Mouse (Mus musculus) right cerebral cortex, postnatal 14 days (tissue): Measurements from ENCODE around the gene Tmem104.
A peak's percentile ranks its signal among the peaks of the same experiment; 100 is the strongest.

Experiments used
- DNase-seq: peaks from one replicate; pipeline ENCODE4 v3.0.0; 2022

Gene Tmem104

GRCm38 (mm10) chr11:115187224-115187639 lies at the start of gene Tmem104:
Gene Tmem104 (plus strand): TSS chr11:115187487.
- peak; percentile 100 for DNase-seq

DNA sequence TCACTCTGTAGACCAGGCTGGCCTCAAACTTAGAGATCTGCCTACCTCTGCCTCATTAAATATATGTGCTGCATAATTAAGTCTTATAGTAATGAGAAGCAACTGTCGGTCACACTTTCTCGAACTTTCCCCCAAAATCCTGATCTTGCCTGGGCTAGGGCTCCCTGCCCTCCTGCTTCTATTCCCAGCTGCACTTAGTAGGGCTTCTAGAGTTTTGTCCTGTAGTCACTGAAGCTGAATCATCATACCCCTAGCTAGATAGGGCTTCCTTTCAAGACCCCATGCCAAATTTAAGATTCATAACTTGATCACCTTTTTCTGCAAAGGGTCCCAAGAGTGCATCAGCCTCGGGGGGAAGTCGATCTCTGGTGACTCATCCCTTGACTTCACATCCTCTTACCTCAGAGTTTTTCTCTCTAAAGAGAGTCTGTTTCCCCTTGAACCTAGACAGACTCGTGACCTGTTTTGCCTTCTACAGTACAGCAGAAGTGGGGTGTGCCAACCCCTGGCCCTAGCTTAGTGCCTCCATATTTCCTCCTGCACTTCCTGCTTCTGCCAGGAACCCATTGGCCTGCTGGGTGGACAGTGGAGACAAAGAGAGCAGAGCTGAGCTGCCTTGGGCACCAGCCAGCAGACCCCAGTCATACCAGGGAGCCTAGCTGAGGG lies 48.6 kb upstream of the Tmem104 start:
- DNase-seq = no peak

- no peak for DNase-seq
Measured at GRCm38 (mm10) chr11:115141970-115142369, 45.3 kb upstream of the Tmem104 start.

GRCm38 (mm10) chr11:115147813-115148212 lies 39.5 kb upstream of the Tmem104 start:
- no peak for DNase-seq

DNA sequence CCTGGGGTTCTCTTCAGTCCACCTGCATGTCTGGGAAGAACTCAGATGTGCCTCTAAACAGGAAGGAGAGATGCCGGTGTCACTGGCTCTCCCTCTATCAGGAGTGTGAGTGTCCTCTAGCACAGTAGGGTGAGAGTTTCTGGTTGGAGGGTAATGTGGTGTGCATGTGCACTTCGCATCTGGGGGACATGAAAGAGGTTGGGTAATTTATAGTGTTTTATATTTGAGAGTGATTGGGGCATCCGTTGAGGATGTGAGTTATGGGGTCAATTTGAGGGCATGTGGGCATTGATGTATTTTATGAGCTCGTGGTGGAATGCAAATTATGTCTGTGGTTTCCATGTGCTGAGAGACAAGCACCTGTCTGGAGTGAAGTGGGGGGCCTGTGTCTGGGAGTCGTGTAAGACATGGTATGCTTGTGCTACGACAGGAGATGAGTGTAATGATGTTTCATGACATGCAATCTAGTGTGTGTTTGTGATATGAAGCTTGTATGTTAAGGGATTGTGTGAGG lies 36.5 kb upstream of the Tmem104 start:
- DNase-seq = no peak

- DNase-seq = no peak
Measured at GRCm38 (mm10) chr11:115151755-115152429, 35.4 kb upstream of the Tmem104 start.

GRCm38 (mm10) chr11:115153088-115153487 lies 34.2 kb upstream of the Tmem104 start:
- no peak for DNase-seq

- DNase-seq = peak; percentile 76
Measured at GRCm38 (mm10) chr11:115153699-115154292, 33.5 kb upstream of the Tmem104 start.

DNA sequence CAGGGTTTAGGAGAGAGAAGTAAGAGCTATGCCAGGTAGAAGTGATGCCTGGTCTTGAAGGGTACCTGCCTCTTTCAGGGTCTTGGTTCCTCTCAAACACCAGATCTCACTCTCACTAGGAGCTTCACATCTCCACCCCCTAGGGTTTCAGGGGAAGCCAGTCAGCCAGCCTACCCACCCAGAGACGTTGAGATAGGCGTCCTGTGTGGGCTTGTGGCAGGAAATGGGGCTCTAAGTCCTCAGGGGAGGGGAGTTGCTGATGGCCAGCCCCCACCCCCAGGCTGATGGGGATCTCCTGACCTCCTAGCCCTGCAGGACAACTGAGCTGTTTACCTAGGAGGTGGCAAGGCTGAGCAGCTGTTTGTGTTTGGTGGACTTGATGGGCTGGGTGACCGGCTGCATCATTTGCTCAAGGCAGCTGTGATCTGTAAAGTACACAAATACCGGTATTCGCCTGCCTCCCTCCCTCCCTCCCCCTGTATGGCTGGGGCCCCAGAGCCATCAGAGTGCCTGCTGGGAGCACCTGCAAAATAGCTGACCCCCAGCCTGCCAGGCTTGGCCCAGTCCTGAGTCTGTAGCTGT lies 32.1 kb upstream of the Tmem104 start:
- DNase-seq = no peak

GRCm38 (mm10) chr11:115157933-115158719 lies 29.2 kb upstream of the Tmem104 start:
- DNase-seq = no peak

- no peak for DNase-seq
Measured at GRCm38 (mm10) chr11:115160016-115160797, 27.1 kb upstream of the Tmem104 start.

- DNase-seq = peak; percentile 77
Measured at GRCm38 (mm10) chr11:115160883-115161577, 26.3 kb upstream of the Tmem104 start.

- no peak for DNase-seq
Measured at GRCm38 (mm10) chr11:115161578-115162204, 25.6 kb upstream of the Tmem104 start.

DNA sequence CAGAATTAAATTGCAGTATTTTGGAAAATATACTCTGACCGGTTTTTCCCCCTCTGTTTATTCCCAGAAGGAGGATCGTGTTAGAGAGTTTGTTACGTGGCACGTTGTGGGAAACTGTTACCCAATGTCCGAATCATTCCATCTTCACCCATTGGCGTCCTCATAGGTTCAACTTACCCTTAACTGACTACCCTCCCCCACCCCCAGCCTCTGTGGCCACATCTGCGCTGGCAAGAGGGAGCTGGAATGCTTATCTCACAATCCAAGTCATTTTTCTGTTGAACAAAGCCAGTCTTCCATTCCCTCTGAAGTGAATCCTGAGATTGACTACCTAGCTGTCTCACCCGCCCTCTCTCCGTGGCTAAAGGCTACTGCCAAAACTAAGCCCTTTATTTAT lies 25.1 kb upstream of the Tmem104 start:
- DNase-seq = no peak

- peak; percentile 88 for DNase-seq
Measured at GRCm38 (mm10) chr11:115162832-115163480, 24.3 kb upstream of the Tmem104 start, which contains the start of gene Slc9a3r1. Gene Slc9a3r1 (plus strand): TSS chr11:115163341.

GRCm38 (mm10) chr11:115163568-115164150 lies 23.6 kb upstream of the Tmem104 start:
- peak; percentile 43 for DNase-seq

- no peak for DNase-seq
Measured at GRCm38 (mm10) chr11:115164341-115164975, 22.8 kb upstream of the Tmem104 start.

- DNase-seq = no peak
Measured at GRCm38 (mm10) chr11:115164976-115165374, 22.3 kb upstream of the Tmem104 start.

- no peak for DNase-seq
Measured at GRCm38 (mm10) chr11:115166776-115167175, 20.5 kb upstream of the Tmem104 start.
